Mouse (Mus musculus): ENCODE results near the gene Ssbp3. TPM values are rescaled to one million over a fixed set of nuclear protein-coding genes. Genes with fewer than 3 reads are reported as not detected.

Gene Ssbp3
- total and polyA plus RNA-seq, 2 experiments from 2014 or later, result 108 to 155 TPM

- H3K27me3 ChIP-seq (ENCODE audit: insufficient read depth, low read length), result no peaks in the 10 kb centered on the region
- ATAC-seq (no peak), DNase-seq (ENCODE audit: low spot score) (no peak)
- no peaks in the 10 kb centered on the region for H3K36me3 ChIP-seq (ENCODE audit: insufficient read depth, low read length)
- no peak overlapping the region for H3K9ac ChIP-seq (replicated peaks; ENCODE audit: low read length)
- no peaks in the 10 kb centered on the region for H3K9me3 ChIP-seq (ENCODE audit: low read length)
- no peak overlapping the region for H3K4me2 ChIP-seq (ENCODE audit: low read depth, low read length)
- H3K27ac ChIP-seq, result no peak overlapping the region
- WGBS, result 76% methylated on average over 3 of the region's 3 CpGs
- no peak for TF ChIP-seq CTCF (IDR thresholded peaks at IDR 0.05; ENCODE audit: low read depth)
- no peak overlapping the region for H3K4me3 ChIP-seq (ENCODE audit: low read length)
- H3K4me1 ChIP-seq (ENCODE audit: insufficient read depth, low read length), result peaks cover 24% of the 10 kb centered on the region
These were observed 93.8 kb downstream of the Ssbp3 start for GRCm38 (mm10) chr4:107004346-107004745.

GRCm38 (mm10) chr4:107005166-107005565, 94.7 kb downstream of the Ssbp3 start:
- Histone ChIP-seq H3K9ac (replicated peaks; ENCODE audit: low read length) (no peak overlapping the region), H3K36me3 (ENCODE audit: insufficient read depth, low read length) (0 out of 2 replicates have a peak, but pooled peaks cover 2% of the 10 kb centered on the region), H3K4me2 (ENCODE audit: low read depth, low read length) (no peak overlapping the region), H3K9me3 (ENCODE audit: low read length) (no peaks in the 10 kb centered on the region), H3K27ac (no peak overlapping the region), H3K27me3 (ENCODE audit: insufficient read depth, low read length) (no peaks in the 10 kb centered on the region), H3K4me3 (ENCODE audit: low read length) (no peak overlapping the region), H3K4me1 (ENCODE audit: insufficient read depth, low read length) (peaks cover 22% of the 10 kb centered on the region)
- no peak for ATAC-seq
- 78% methylated on average over 5 of the region's 5 CpGs for WGBS
- DNase-seq (ENCODE audit: low spot score), result no peak
- TF ChIP-seq CTCF (IDR thresholded peaks at IDR 0.05; ENCODE audit: low read depth), result no peak

- no peaks in the 10 kb centered on the region for H3K27me3 ChIP-seq (ENCODE audit: insufficient read depth, low read length)
- ATAC-seq (no peak), DNase-seq (ENCODE audit: low spot score) (no peak)
- TF ChIP-seq CTCF (IDR thresholded peaks at IDR 0.05; ENCODE audit: low read depth), result no peak
- no peak overlapping the region for H3K4me2 ChIP-seq (ENCODE audit: low read depth, low read length)
- H3K36me3 ChIP-seq (ENCODE audit: insufficient read depth, low read length), result 0 out of 2 replicates have a peak, but pooled peaks cover 6% of the 10 kb centered on the region
- no peak overlapping the region for H3K9ac ChIP-seq (replicated peaks; ENCODE audit: low read length)
- peaks cover 16% of the 10 kb centered on the region for H3K4me1 ChIP-seq (ENCODE audit: insufficient read depth, low read length)
- H3K4me3 ChIP-seq (ENCODE audit: low read length), result no peak overlapping the region
- 75% methylated on average over 4 of the region's 4 CpGs for WGBS
- no peaks in the 10 kb centered on the region for H3K9me3 ChIP-seq (ENCODE audit: low read length)
- no peak overlapping the region for H3K27ac ChIP-seq
These were observed 95.7 kb downstream of the Ssbp3 start for GRCm38 (mm10) chr4:107006229-107006628.

GRCm38 (mm10) chr4:107006807-107007206, 96.3 kb downstream of the Ssbp3 start:
- 91% methylated on average over 6 of the region's 6 CpGs for WGBS
- ATAC-seq, result no peak
- H3K4me1 ChIP-seq (ENCODE audit: insufficient read depth, low read length), result peaks cover 10% of the 10 kb centered on the region

GRCm38 (mm10) chr4:107007359-107007758, 96.9 kb downstream of the Ssbp3 start:
- no peak for TF ChIP-seq CTCF (IDR thresholded peaks at IDR 0.05; ENCODE audit: low read depth)
- no peak overlapping the region for H3K4me3 ChIP-seq (ENCODE audit: low read length)
- no peak overlapping the region for H3K9ac ChIP-seq (replicated peaks; ENCODE audit: low read length)
- no peaks in the 10 kb centered on the region for H3K27me3 ChIP-seq (ENCODE audit: insufficient read depth, low read length)
- 0 out of 2 replicates have a peak, but pooled peaks cover 6% of the 10 kb centered on the region for H3K36me3 ChIP-seq (ENCODE audit: insufficient read depth, low read length)
- DNase-seq (ENCODE audit: low spot score), result no peak
- WGBS, result 91% methylated on average over 8 of the region's 8 CpGs
- ATAC-seq, result no peak
- H3K4me1 ChIP-seq (ENCODE audit: insufficient read depth, low read length), result peaks cover 6% of the 10 kb centered on the region
- H3K4me2 ChIP-seq (ENCODE audit: low read depth, low read length), result no peak overlapping the region
- H3K27ac ChIP-seq, result no peak overlapping the region
- no peaks in the 10 kb centered on the region for H3K9me3 ChIP-seq (ENCODE audit: low read length)

More at GRCm38 (mm10) chr4:107006807-107007206, 96.3 kb downstream of the Ssbp3 start:
- H3K4me3 ChIP-seq (ENCODE audit: low read length), result no peak overlapping the region
- TF ChIP-seq CTCF (IDR thresholded peaks at IDR 0.05; ENCODE audit: low read depth), result no peak
- no peaks in the 10 kb centered on the region for H3K9me3 ChIP-seq (ENCODE audit: low read length)
- H3K9ac ChIP-seq (replicated peaks; ENCODE audit: low read length), result no peak overlapping the region
- H3K27me3 ChIP-seq (ENCODE audit: insufficient read depth, low read length), result no peaks in the 10 kb centered on the region
- 0 out of 2 replicates have a peak, but pooled peaks cover 6% of the 10 kb centered on the region for H3K36me3 ChIP-seq (ENCODE audit: insufficient read depth, low read length)
- no peak overlapping the region for H3K27ac ChIP-seq
- H3K4me2 ChIP-seq (ENCODE audit: low read depth, low read length), result no peak overlapping the region
- DNase-seq (ENCODE audit: low spot score), result no peak

GRCm38 (mm10) chr4:107008161-107008560, 97.7 kb downstream of the Ssbp3 start:
- no peak for TF ChIP-seq CTCF (IDR thresholded peaks at IDR 0.05; ENCODE audit: low read depth)
- H3K4me3 ChIP-seq (ENCODE audit: low read length), result no peak overlapping the region
- no peaks in the 10 kb centered on the region for H3K4me1 ChIP-seq (ENCODE audit: insufficient read depth, low read length)
- no peaks in the 10 kb centered on the region for H3K27me3 ChIP-seq (ENCODE audit: insufficient read depth, low read length)
- ATAC-seq (no peak), DNase-seq (ENCODE audit: low spot score) (no peak)
- H3K36me3 ChIP-seq (ENCODE audit: insufficient read depth, low read length), result 0 out of 2 replicates have a peak, but pooled peaks cover 6% of the 10 kb centered on the region
- H3K9me3 ChIP-seq (ENCODE audit: low read length), result no peaks in the 10 kb centered on the region
- no peak overlapping the region for H3K4me2 ChIP-seq (ENCODE audit: low read depth, low read length)
- WGBS, result 96% methylated on average over 2 of the region's 2 CpGs
- no peak overlapping the region for H3K9ac ChIP-seq (replicated peaks; ENCODE audit: low read length)
- no peak overlapping the region for H3K27ac ChIP-seq

- Histone ChIP-seq H3K9me3 (ENCODE audit: low read length) (no peaks in the 10 kb centered on the region), H3K4me2 (ENCODE audit: low read depth, low read length) (no peak overlapping the region), H3K27ac (no peak overlapping the region), H3K4me1 (ENCODE audit: insufficient read depth, low read length) (no peaks in the 10 kb centered on the region), H3K36me3 (ENCODE audit: insufficient read depth, low read length) (0 out of 2 replicates have a peak, but pooled peaks cover 6% of the 10 kb centered on the region), H3K4me3 (ENCODE audit: low read length) (no peak overlapping the region), H3K9ac (replicated peaks; ENCODE audit: low read length) (no peak overlapping the region), H3K27me3 (ENCODE audit: insufficient read depth, low read length) (no peaks in the 10 kb centered on the region)
- WGBS, result 73% methylated on average over 7 of the region's 7 CpGs
- DNase-seq (ENCODE audit: low spot score), result no peak
- TF ChIP-seq CTCF (IDR thresholded peaks at IDR 0.05; ENCODE audit: low read depth), result no peak
- ATAC-seq, result no peak
These were observed 99.0 kb downstream of the Ssbp3 start for GRCm38 (mm10) chr4:107009548-107009947.

All from hindbrain, postnatal 0 days (tissue).